Mouse (Mus musculus): Measurements from ENCODE around the gene Kmt2e. TPM values are rescaled to one million over a fixed set of nuclear protein-coding genes. Genes with fewer than 3 reads are reported as not detected.

The Kmt2e gene
- total RNA-seq (2023; ENCODE audit: inconsistent age), result 216 to 265 TPM (median 239 TPM) in 4 replicates

GRCm38 (mm10) chr5:23433720-23434597, at the start of gene Kmt2e:
Gene Kmt2e, plus strand, starts transcription at chr5:23434441.

All from B cell, adult (primary cell).